Mouse (Mus musculus): Measurements from ENCODE around the gene Ints14. TPM values are rescaled to one million over a fixed set of nuclear protein-coding genes. Genes with fewer than 3 reads are reported as not detected.
A peak's percentile ranks its signal among the peaks of the same experiment; 100 is the strongest.

The Ints14 gene
- polyA plus RNA-seq, 1 experiment from 2014 or later = 53.2 TPM

- 59% methylated on average over 6 of the region's 6 CpGs for WGBS
- H3K27me3 ChIP-seq (replicated peaks) = no peaks in the 10 kb centered on the region
- no peak overlapping the region for H3K4me3 ChIP-seq (replicated peaks)
These were observed 50.6 kb downstream of the Ints14 start for GRCm38 (mm10) chr9:65011304-65011703.

GRCm38 (mm10) chr9:65015461-65016222 is 54.9 kb downstream of the Ints14 start:
- ATAC-seq = no peak
- H3K4me2 ChIP-seq (replicated peaks) = no peak overlapping the region

More at GRCm38 (mm10) chr9:65011304-65011703, 50.6 kb downstream of the Ints14 start:
- H3K36me3 ChIP-seq = peaks cover under 1% of the 10 kb centered on the region; the same call in 1 of the 2 replicates
- no peak overlapping the region for H3K4me2 ChIP-seq (replicated peaks)
- H3K9me3 ChIP-seq = no peaks in the 10 kb centered on the region
- peaks cover 3% of the 10 kb centered on the region for H3K4me1 ChIP-seq (replicated peaks)
- no peak overlapping the region for H3K27ac ChIP-seq
- no peak for ATAC-seq
- no peak overlapping the region for H3K9ac ChIP-seq

DNA sequence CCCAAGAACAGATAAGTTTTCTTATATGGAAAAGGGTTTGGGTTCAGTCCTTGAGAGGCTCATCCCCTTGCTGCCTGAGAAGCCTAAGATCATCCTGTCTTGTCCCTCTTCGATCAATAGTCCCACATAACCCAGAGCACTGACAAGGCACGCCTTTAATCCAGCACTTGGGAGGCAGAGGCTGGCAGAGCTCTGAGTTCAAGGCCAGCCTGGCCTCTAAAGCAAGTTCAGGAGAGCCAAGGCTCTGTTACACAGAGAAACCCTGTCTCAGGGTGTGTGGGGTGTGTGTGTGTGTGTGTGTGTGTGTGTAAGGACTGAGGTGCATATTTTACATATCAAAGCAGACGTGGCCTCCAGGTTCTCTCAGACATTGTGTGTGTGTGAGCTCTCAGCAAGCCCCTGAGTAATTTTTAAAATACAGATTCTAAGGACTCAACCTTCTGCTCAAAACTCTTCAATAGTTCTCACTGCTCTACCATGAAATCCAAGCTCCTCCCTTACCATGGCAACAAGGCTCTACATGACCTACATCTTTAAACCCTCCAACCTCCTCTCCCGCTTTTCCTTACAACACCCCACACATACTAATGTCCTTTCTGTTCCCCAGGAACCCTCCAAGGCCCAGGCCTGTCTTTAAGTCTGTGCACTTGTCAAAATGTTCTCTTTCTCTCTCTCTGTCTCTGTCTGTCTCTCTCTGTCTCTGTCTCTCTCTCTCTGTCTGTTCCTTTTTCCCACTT is 55.7 kb downstream of the Ints14 start:
- Histone ChIP-seq H3K36me3 (no peaks in the 10 kb centered on the region), H3K27ac (no peak overlapping the region), H3K4me1 (replicated peaks) (peaks cover 23% of the 10 kb centered on the region), H3K9me3 (no peaks in the 10 kb centered on the region), H3K4me2 (replicated peaks) (no peak overlapping the region), H3K4me3 (replicated peaks) (no peak overlapping the region), H3K9ac (no peak overlapping the region), H3K27me3 (replicated peaks) (no peaks in the 10 kb centered on the region)
- 76% methylated on average over 4 of the region's 4 CpGs for WGBS
- ATAC-seq = no peak

More at GRCm38 (mm10) chr9:65015461-65016222, 54.9 kb downstream of the Ints14 start:
- no peak overlapping the region for H3K4me3 ChIP-seq (replicated peaks)
- H3K36me3 ChIP-seq = no peaks in the 10 kb centered on the region
- H3K27me3 ChIP-seq (replicated peaks) = no peaks in the 10 kb centered on the region
- no peak overlapping the region for H3K27ac ChIP-seq
- H3K4me1 ChIP-seq (replicated peaks) = peaks cover 23% of the 10 kb centered on the region
- no peaks in the 10 kb centered on the region for H3K9me3 ChIP-seq
- H3K9ac ChIP-seq = no peak overlapping the region
- 54% methylated on average over 7 of the region's 7 CpGs for WGBS

- no peak overlapping the region for H3K9ac ChIP-seq
- H3K4me1 ChIP-seq (replicated peaks) = peaks cover 27% of the 10 kb centered on the region
- H3K4me2 ChIP-seq (replicated peaks) = no peak overlapping the region
- H3K27me3 ChIP-seq (replicated peaks) = no peaks in the 10 kb centered on the region
- H3K27ac ChIP-seq = no peak overlapping the region
- H3K36me3 ChIP-seq = no peaks in the 10 kb centered on the region
- H3K4me3 ChIP-seq (replicated peaks) = no peak overlapping the region
- ATAC-seq = no peak
- no peaks in the 10 kb centered on the region for H3K9me3 ChIP-seq
- WGBS = 79% methylated on average over 16 of the region's 16 CpGs
These were observed 56.5 kb downstream of the Ints14 start for GRCm38 (mm10) chr9:65016978-65017827.

DNA sequence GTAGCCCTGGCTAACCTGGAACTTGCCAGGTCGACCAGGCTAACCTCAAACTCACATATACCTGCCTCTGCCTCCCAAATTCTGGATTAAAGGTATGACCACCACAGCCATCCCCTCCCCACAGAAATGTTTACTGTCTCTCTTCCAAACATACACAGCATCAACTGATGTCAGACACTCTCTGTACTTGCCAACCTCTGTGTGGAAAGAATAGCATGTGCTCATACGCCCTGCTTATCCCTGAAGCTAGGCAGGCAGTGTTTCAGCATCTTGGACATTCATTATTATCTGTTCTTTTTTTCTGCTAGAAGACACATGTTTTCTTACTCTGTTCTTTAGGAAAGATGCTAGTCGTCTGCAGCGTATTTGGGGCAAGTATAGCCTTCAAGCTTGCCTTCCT is 57.2 kb downstream of the Ints14 start:
- no peak overlapping the region for H3K4me3 ChIP-seq (replicated peaks)
- H3K4me1 ChIP-seq (replicated peaks) = peaks cover 32% of the 10 kb centered on the region
- H3K27me3 ChIP-seq (replicated peaks) = no peaks in the 10 kb centered on the region
- no peaks in the 10 kb centered on the region for H3K9me3 ChIP-seq
- no peak overlapping the region for H3K27ac ChIP-seq
- 88% methylated on average over 4 of the region's 4 CpGs for WGBS
- H3K9ac ChIP-seq = no peak overlapping the region
- no peak overlapping the region for H3K4me2 ChIP-seq (replicated peaks)
- H3K36me3 ChIP-seq = no peaks in the 10 kb centered on the region
- no peak for ATAC-seq

- Histone ChIP-seq H3K27ac (no peak overlapping the region), H3K4me2 (replicated peaks) (no peak overlapping the region), H3K9ac (no peak overlapping the region), H3K4me1 (replicated peaks) (peaks cover 33% of the 10 kb centered on the region), H3K27me3 (replicated peaks) (no peaks in the 10 kb centered on the region), H3K9me3 (no peaks in the 10 kb centered on the region), H3K4me3 (replicated peaks) (no peak overlapping the region), H3K36me3 (no peaks in the 10 kb centered on the region)
- ATAC-seq = no peak
- 57% methylated on average over 3 of the region's 3 CpGs for WGBS
These were observed 58.0 kb downstream of the Ints14 start for GRCm38 (mm10) chr9:65018588-65019121.

DNA sequence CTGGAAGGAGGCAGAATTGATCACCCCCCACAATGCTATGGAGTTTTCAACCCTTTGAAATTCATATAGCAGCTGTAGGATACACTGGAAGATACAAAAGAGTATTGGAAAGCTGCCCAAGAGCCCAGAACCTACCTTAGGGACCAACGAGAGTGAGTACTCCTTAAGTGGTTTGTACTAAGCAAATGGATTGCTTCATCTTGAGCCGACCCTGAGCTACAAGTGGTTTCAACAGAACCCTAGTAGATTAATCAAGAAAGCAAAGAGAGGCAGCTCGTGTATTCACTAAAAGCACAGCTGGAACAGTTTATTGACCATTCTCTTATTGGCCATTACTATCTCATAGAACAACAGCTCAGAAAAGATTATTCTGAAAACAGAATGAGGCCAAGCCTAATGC is 58.4 kb downstream of the Ints14 start:
- Histone ChIP-seq H3K36me3 (no peaks in the 10 kb centered on the region), H3K4me2 (replicated peaks) (no peak overlapping the region), H3K27me3 (replicated peaks) (no peaks in the 10 kb centered on the region), H3K4me1 (replicated peaks) (peaks cover 33% of the 10 kb centered on the region), H3K9me3 (no peaks in the 10 kb centered on the region), H3K27ac (no peak overlapping the region), H3K4me3 (replicated peaks) (no peak overlapping the region), H3K9ac (no peak overlapping the region)
- 32% methylated on average over 3 of the region's 3 CpGs for WGBS
- no peak for ATAC-seq

DNA sequence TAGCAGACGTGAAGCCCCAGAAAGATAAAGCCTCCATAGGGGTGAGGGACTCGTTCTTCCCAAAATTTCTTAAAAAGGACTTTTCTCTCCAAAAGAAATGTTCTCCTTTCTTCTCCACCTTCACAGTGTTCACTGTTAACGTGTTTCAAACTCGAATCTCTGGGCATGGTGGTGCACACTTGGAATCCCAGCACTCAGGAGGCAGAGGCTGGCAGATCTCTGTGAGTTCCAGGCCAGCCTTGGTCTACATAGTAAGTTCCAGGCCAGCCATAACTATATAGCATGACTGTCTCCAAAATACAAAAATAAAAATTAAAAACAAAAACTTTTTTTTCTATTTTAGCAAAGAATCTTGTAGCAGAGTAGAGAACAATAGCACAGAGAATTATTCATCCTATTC is 59.4 kb downstream of the Ints14 start:
- Histone ChIP-seq H3K36me3 (no peaks in the 10 kb centered on the region), H3K4me2 (replicated peaks) (peak overlapping the region; percentile 84), H3K4me3 (replicated peaks) (no peak overlapping the region), H3K9me3 (no peaks in the 10 kb centered on the region), H3K9ac (no peak overlapping the region), H3K4me1 (replicated peaks) (peaks cover 33% of the 10 kb centered on the region), H3K27ac (no peak overlapping the region), H3K27me3 (replicated peaks) (no peaks in the 10 kb centered on the region)
- ATAC-seq = no peak
- WGBS = 64% methylated on average over 4 of the region's 4 CpGs

- peak within 1 kb of the TSS; percentile 92 for H3K27ac ChIP-seq
- WGBS = under 1% methylated on average over 81 of the region's 81 CpGs
These were observed 60.5 kb downstream of the Ints14 start, which contains the start of gene Hacd3 for GRCm38 (mm10) chr9:65020991-65021886. Gene Hacd3, minus strand, starts transcription at chr9:65021693.

GRCm38 (mm10) chr9:65021887-65022579 is 61.3 kb downstream of the Ints14 start:
- H3K9ac ChIP-seq = peak overlapping the region; percentile 92
- WGBS = 18% methylated on average over 9 of the region's 9 CpGs
- no peak for ATAC-seq
- peak overlapping the region; percentile 92 for H3K27ac ChIP-seq
- no peaks in the 10 kb centered on the region for H3K36me3 ChIP-seq
- H3K4me3 ChIP-seq (replicated peaks) = peak overlapping the region; percentile 96
- H3K4me1 ChIP-seq (replicated peaks) = peaks cover 26% of the 10 kb centered on the region; the same call in 1 of the 2 replicates
- H3K9me3 ChIP-seq = no peaks in the 10 kb centered on the region
- H3K27me3 ChIP-seq (replicated peaks) = no peaks in the 10 kb centered on the region
- peak overlapping the region; percentile 84 for H3K4me2 ChIP-seq (replicated peaks)

More at GRCm38 (mm10) chr9:65020991-65021886, 60.5 kb downstream of the Ints14 start, which contains the start of gene Hacd3:
- Histone ChIP-seq H3K27me3 (replicated peaks) (no peaks in the 10 kb centered on the region), H3K4me3 (replicated peaks) (peak within 1 kb of the TSS; percentile 96), H3K9me3 (no peaks in the 10 kb centered on the region), H3K4me2 (replicated peaks) (peak within 1 kb of the TSS; percentile 84), H3K4me1 (replicated peaks) (peaks cover 31% of the 10 kb centered on the region), H3K36me3 (no peaks in the 10 kb centered on the region), H3K9ac (peak within 1 kb of the TSS; percentile 92)
- ATAC-seq = peak; percentile 95

Data from intestine, embryonic 15.5 days (tissue).